Mouse (Mus musculus) midbrain, embryonic 14.5 days (tissue): ENCODE measurements around the gene Egf. TPM values are rescaled to one million over a fixed set of nuclear protein-coding genes. Genes with fewer than 3 reads are reported as not detected.
"Not testable (repeated sequence)": the region's sequence is repeated elsewhere in the genome, so short reads cannot be mapped to it uniquely, and the experiment has no call there.

Source experiments
- ATAC-seq: fragments of 200-750 bp; cut with Nextera tagmentation; 2 replicates; pipeline ENCODE4 v1.8.0; 2017; ENCODE audit warnings: moderate number of reproducible peaks, moderate library complexity; ENCODE audit not compliant: low FRiP score, low TSS enrichment
- DNase-seq: peaks from one replicate; pipeline ENCODE4 v3.0.0-alpha.2; 2015
- H3K27ac ChIP-seq: fragments of 300-500 bp; sonication (generic); replicated peaks from 2 replicates; pipeline ENCODE4 v1.5.1; 2014; ENCODE audit warnings: mild to moderate bottlenecking, low read depth, low read length, moderate library complexity
- H3K27me3 ChIP-seq: fragments of 300-500 bp; sonication (generic); 2 replicates; pipeline ENCODE4 v1.6.1; 2014; ENCODE audit warnings: low read length, control low read depth, mixed read lengths; ENCODE audit not compliant: control insufficient read depth, insufficient read depth
- H3K36me3 ChIP-seq: fragments of 300-500 bp; sonication (generic); 2 replicates; pipeline ENCODE4 v1.6.1; 2014; ENCODE audit warnings: low read length, control low read depth; ENCODE audit not compliant: control insufficient read depth, insufficient read depth
- H3K4me1 ChIP-seq: fragments of 300-500 bp; sonication (generic); 2 replicates; pipeline ENCODE4 v1.6.1; 2014; ENCODE audit warnings: mild to moderate bottlenecking, antibody characterized with exemption, low read length, control low read depth; ENCODE audit not compliant: control insufficient read depth, insufficient read depth
- H3K4me2 ChIP-seq: fragments of 300-500 bp; sonication (generic); 2 replicates; pipeline ENCODE4 v1.6.1; 2014; ENCODE audit warnings: mild to moderate bottlenecking, low read length, moderate library complexity
- H3K4me3 ChIP-seq: fragments of 300-500 bp; sonication (generic); replicated peaks from 2 replicates; pipeline ENCODE4 v1.5.1; 2014; ENCODE audit warnings: low read depth, low read length
- H3K9ac ChIP-seq: fragments of 300-500 bp; sonication (generic); replicated peaks from 2 replicates; pipeline ENCODE4 v1.6.1; 2014; ENCODE audit warnings: mild to moderate bottlenecking, low read length, moderate library complexity
- H3K9me3 ChIP-seq: fragments of 300-500 bp; sonication (generic); 2 replicates; pipeline ENCODE4 v1.6.1; 2016; ENCODE audit warnings: low read length, control low read depth, mixed read lengths; ENCODE audit not compliant: control insufficient read depth
- WGBS: fragments of 180-500 bp; shearing (Covaris S2); extraction: QIAGEN DNeasy Blood & Tissue Kit; methylation state at CpG from one replicate; pipeline ENCODE4 v1.1.7; 2014; 5-methylcytosine and 5-hydroxymethylcytosine counted together
- polyA plus RNA-seq: library from polyadenylated mRNA; unstranded; fragments of >200 nt; fragmentation: Nextera tagmentation; extraction: Ambion mirVana; gene quantifications from 2 replicates; pipeline ENCODE4 v1.2.1, GENCODE M21; 2014

Egf gene
- polyA plus RNA-seq, 1 experiment from 2014 or later, result 1.8 TPM

DNA sequence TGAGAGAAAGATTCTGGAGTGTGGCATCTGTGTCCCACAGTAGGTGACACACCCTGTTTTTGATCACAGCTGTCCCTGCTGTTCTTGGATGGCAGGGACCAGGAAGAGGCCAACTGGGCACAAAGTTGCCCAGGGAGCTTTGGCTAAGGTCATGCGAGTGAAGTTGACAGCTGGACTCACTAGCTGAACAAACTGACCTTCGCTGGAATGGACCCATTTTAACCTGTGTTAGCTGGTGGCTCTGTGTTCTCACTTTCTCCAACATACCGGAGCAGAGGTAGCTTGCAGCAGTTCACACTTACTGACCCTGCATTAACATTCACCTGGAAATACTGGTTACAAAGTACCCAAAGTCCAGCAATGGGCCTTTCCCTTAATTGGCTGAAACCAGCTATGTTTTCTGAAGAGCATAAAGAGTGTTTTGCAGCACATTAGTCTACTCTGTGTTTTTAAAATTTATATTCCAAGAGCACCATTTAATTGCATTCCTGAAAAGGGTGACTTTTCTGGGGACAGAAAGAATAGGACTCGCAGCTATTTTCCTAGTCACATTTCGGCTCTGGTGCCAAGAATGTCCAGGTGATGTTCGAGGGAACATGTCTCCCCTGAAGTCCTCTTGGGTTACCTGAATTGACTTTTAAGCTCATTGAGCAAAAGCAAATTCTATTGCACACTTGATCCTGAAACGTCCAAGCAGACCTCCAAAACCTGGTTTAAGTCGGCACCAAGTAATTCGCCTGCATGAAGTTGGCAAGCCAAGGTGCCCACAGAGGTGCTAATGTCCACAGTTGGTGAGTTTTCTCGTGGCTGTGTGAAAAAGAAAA, 12.1 kb upstream of the Egf start:
- Histone ChIP-seq H3K36me3 (no peaks in the 10 kb centered on the region), H3K4me2 (no peak overlapping the region), H3K27ac (no peak overlapping the region), H3K4me3 (no peak overlapping the region), H3K27me3 (no peaks in the 10 kb centered on the region), H3K9me3 (0 out of 2 replicates have a peak, but pooled peaks cover 3% of the 10 kb centered on the region), H3K9ac (no peak overlapping the region), H3K4me1 (no peaks in the 10 kb centered on the region)
- ATAC-seq, result no peak
- no peak for DNase-seq
- 86% methylated on average over 10 of the region's 10 CpGs for WGBS

DNA sequence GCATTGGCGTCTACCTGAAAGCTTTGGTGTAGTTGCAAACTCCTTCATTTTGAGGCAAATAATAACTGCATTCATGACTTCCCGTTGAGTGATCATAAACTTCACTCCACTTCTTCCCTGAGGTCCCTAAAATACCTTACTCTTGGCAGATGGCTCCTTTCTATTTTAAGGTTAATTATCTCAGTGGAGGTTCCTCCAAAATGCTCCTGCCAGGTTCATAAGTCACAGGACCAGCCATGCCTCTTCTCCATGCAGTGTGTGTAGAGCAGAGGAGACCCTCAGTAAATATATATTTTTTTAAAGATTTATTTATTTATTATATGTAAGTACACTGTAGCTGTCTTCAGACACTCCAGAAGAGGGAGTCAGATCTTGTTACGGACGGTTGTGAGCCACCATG, 11.0 kb upstream of the Egf start:
- no peak for ATAC-seq
- Histone ChIP-seq H3K36me3 (no peaks in the 10 kb centered on the region), H3K27me3 (no peaks in the 10 kb centered on the region), H3K4me1 (no peaks in the 10 kb centered on the region), H3K4me2 (no peak overlapping the region), H3K4me3 (no peak overlapping the region), H3K27ac (no peak overlapping the region), H3K9me3 (0 out of 2 replicates have a peak, but pooled peaks cover 3% of the 10 kb centered on the region), H3K9ac (no peak overlapping the region)
- DNase-seq, result no peak
- 94% methylated on average over 4 of the region's 4 CpGs for WGBS

DNA sequence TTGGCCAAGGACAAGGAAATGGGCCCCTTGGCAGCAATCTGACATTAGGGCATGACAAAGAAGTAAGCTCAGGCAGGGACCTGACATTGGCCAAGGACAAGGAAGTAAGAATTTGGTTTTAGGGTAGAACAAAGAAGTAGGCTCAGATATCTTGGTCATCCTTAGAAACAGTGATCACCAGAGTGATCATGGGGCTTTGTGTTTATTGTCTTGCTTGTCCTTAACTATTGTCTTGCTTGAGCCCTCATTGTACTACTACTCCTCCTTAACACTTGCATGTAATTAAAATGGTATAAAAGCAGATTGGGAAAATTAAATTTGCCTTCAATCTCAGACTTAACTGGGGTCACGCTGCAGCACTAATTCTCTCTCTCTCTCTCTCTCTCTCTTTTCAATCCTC, 2.5 kb upstream of the Egf start:
- not testable (repeated sequence) for H3K4me1 ChIP-seq, H3K4me3 ChIP-seq, H3K36me3 ChIP-seq, H3K9me3 ChIP-seq, H3K27ac ChIP-seq, H3K27me3 ChIP-seq, H3K9ac ChIP-seq, DNase-seq, H3K4me2 ChIP-seq, ATAC-seq
- 68% methylated on average over 1 of the region's 1 CpGs for WGBS

DNA sequence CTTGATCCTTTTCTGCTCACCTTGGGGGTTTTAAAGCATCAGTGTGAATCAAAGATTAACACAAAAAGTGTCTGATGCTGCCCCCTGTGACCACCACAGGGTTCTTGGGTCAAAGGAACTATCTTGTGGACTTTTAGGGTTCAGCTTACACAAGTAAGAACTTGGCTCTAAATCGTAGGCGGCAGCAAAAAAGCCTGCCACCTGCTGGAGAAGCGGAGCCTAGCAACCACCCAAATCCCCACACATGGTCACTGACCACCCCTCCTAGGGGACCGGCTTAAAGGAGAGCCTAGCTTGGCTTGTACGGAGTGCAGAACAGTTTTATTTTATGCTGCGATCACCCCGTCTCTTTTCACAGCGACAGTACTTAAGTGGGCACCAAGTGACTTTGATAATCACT, 10.3 kb downstream of the Egf start:
- Histone ChIP-seq H3K4me1 (no peaks in the 10 kb centered on the region), H3K4me2 (no peak overlapping the region), H3K4me3 (no peak overlapping the region), H3K27ac (no peak overlapping the region), H3K9ac (no peak overlapping the region), H3K27me3 (no peaks in the 10 kb centered on the region), H3K9me3 (no peaks in the 10 kb centered on the region), H3K36me3 (no peaks in the 10 kb centered on the region)
- DNase-seq, result peak; percentile 50
- 55% methylated on average over 8 of the region's 8 CpGs for WGBS
- no peak for ATAC-seq

DNA sequence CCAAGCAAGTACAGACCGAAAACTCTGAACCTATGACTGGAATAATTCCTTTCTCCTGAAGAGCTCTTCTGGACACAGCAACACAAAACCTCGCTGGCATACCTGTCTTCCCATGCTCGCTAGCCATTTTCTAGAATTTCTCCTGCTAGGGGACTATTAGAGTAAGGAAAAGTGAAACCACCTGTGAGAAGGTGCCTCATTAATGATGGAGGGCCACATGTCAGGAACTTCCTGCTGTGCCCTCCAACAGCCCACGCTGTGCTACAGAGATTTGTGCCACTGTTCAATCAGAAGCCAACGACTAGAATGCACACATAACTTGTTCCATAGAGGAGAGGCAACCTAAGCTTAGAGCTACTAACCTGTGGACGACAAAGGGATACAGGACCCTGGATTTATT, 12.3 kb downstream of the Egf start:
- no peak overlapping the region for H3K27ac ChIP-seq
- no peak overlapping the region for H3K4me2 ChIP-seq
- no peak overlapping the region for H3K4me3 ChIP-seq
- H3K4me1 ChIP-seq, result no peaks in the 10 kb centered on the region
- WGBS, result 83% methylated on average over 6 of the region's 6 CpGs
- no peak for ATAC-seq
- no peak for DNase-seq
- no peak overlapping the region for H3K9ac ChIP-seq
- H3K27me3 ChIP-seq, result no peaks in the 10 kb centered on the region
- no peaks in the 10 kb centered on the region for H3K36me3 ChIP-seq
- H3K9me3 ChIP-seq, result no peaks in the 10 kb centered on the region

DNA sequence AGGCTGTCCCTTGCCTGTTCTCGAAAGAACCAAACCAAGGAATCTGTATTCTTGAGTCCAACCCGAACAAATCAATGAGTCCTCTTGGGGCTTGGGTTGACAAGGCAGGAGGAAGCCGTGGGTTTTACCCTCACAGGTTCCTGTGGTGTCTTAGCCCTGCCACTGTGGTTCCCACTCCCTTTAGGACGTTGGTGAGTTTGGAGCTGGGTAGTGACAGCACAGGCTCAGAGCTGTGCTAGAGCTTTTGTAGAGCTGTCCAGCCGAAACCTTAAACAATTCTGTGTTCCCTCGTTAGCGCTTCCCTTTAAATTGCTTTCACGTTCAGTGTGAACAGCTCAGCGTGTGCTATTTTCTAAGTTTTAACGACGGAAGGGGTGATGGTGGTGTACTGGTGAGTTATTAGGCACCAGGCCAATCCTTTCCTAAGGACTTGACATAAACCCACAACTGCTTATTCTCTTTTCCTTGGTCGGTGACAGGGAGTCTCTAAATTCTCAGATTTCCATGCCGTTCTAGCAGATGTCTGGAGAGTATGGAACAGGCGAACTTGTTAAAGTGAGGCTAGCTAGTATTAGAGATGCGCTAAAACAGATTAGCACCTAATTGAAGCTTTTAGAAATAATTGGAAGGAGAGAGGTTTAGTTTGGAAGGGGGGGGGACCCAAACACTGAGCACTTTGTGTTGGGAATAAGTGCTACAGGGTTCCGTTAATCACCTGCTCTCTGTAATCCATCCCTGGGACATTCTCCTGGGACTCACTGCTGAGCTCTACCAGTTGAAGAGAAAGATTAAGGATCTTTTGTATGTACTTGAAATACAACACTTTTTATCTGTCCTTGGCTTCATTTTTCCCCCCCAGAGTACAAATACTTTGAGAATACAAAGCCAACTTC, 16.6 kb downstream of the Egf start:
- Histone ChIP-seq H3K4me1 (no peaks in the 10 kb centered on the region), H3K27me3 (no peaks in the 10 kb centered on the region), H3K9me3 (no peaks in the 10 kb centered on the region), H3K4me3 (no peak overlapping the region), H3K9ac (no peak overlapping the region), H3K36me3 (no peaks in the 10 kb centered on the region), H3K4me2 (no peak overlapping the region), H3K27ac (no peak overlapping the region)
- DNase-seq (no peak), ATAC-seq (no peak)
- WGBS, result 81% methylated on average over 16 of the region's 16 CpGs

DNA sequence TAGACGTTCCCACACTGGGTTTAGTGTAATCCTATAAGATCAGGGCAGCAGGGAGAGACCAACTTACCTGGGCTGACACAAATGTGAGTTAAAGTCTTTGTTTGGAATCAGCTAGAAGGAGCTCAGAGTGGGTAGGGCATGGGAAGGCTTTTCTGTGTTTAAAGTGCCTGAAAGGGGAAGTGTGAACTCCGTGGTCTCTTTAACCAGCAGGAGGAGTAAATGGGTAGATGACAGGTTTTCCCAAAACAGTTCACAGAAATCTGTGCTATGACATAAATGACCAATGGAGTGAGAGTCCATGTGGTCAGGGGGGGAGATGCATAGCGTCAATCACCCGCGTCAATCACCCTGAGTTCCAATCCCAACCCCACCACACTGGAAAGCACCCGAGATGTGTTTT, 23.5 kb downstream of the Egf start:
- Histone ChIP-seq H3K9ac (no peak overlapping the region), H3K27me3 (no peaks in the 10 kb centered on the region), H3K9me3 (no peaks in the 10 kb centered on the region), H3K4me3 (no peak overlapping the region), H3K27ac (no peak overlapping the region), H3K36me3 (no peaks in the 10 kb centered on the region), H3K4me1 (no peaks in the 10 kb centered on the region), H3K4me2 (no peak overlapping the region)
- no peak for ATAC-seq
- 80% methylated on average over 6 of the region's 6 CpGs for WGBS
- no peak for DNase-seq

DNA sequence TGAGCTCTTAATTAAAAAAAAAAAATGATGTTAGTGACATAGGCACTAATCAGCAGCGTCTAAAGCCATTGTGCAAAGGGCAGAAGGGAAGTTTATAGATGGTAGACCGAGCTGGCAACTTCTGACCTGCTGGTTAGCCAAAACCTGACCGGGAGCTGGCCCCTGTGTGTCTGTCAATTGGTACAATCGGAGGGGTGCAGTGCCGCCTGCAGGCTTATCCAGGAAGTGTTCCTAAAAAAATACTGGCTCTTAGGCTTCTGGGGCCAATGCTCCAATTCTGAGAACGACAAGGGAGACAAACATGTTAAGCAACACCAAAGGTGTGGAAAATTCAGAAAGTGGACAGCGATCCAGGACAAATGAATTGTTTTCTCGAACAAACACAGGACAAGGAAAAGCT, 24.7 kb downstream of the Egf start:
- DNase-seq (no peak), ATAC-seq (no peak)
- Histone ChIP-seq H3K4me3 (no peak overlapping the region), H3K9ac (no peak overlapping the region), H3K4me1 (peaks cover 4% of the 10 kb centered on the region; the same call in 1 of the 2 replicates), H3K4me2 (no peak overlapping the region), H3K9me3 (no peaks in the 10 kb centered on the region), H3K27me3 (no peaks in the 10 kb centered on the region), H3K36me3 (no peaks in the 10 kb centered on the region), H3K27ac (no peak overlapping the region)
- WGBS, result 30% methylated on average over 8 of the region's 8 CpGs
